Mouse (Mus musculus) midbrain, embryonic 16.5 days (tissue): Measurements from ENCODE around the gene Spg7. TPM values are rescaled to one million over a fixed set of nuclear protein-coding genes. Genes with fewer than 3 reads are reported as not detected.

Source experiments
- ATAC-seq: fragments of 200-750 bp; cut with Nextera tagmentation; 2 replicates; pipeline ENCODE4 v1.8.0; 2017; ENCODE audit warnings: moderate TSS enrichment
- H3K27ac ChIP-seq: fragments of 300-500 bp; sonication (generic); 2 replicates; pipeline ENCODE4 v1.5.1; 2014; ENCODE audit warnings: mild to moderate bottlenecking, low read length, mixed read lengths
- H3K27me3 ChIP-seq: fragments of 300-500 bp; sonication (generic); 2 replicates; pipeline ENCODE4 v1.6.1; 2014; ENCODE audit warnings: low read depth, low read length, mixed read lengths; ENCODE audit not compliant: control insufficient read depth, insufficient read depth
- H3K36me3 ChIP-seq: fragments of 300-500 bp; sonication (generic); 2 replicates; pipeline ENCODE4 v1.6.1; 2014; ENCODE audit warnings: mild to moderate bottlenecking, low read length, moderate library complexity, mixed read lengths; ENCODE audit not compliant: control insufficient read depth, insufficient read depth
- H3K4me1 ChIP-seq: fragments of 300-500 bp; sonication (generic); 2 replicates; pipeline ENCODE4 v1.6.1; 2014; ENCODE audit warnings: mild to moderate bottlenecking, low read length, mixed read lengths; ENCODE audit not compliant: control insufficient read depth, insufficient read depth
- H3K4me2 ChIP-seq: fragments of 300-500 bp; sonication (generic); 2 replicates; pipeline ENCODE4 v1.6.1; 2014; ENCODE audit warnings: mild to moderate bottlenecking, low read length, mixed read lengths
- H3K4me3 ChIP-seq: fragments of 300-500 bp; sonication (generic); 2 replicates; pipeline ENCODE4 v1.5.1; 2014; ENCODE audit warnings: low read depth, mild to moderate bottlenecking, low read length, moderate library complexity, mixed read lengths
- H3K9ac ChIP-seq: fragments of 300-500 bp; sonication (generic); 2 replicates; pipeline ENCODE4 v1.6.1; 2014; ENCODE audit warnings: low read depth, low read length, mixed read lengths
- H3K9me3 ChIP-seq: fragments of 300-500 bp; sonication (generic); replicated peaks from 2 replicates; pipeline ENCODE4 v1.6.1; 2014; ENCODE audit warnings: mild to moderate bottlenecking, low read length, mixed read lengths; ENCODE audit not compliant: control insufficient read depth, poor library complexity, severe bottlenecking
- WGBS: fragments of 180-500 bp; shearing (Covaris S2); extraction: QIAGEN DNeasy Blood & Tissue Kit; methylation state at CpG from one replicate; pipeline ENCODE4 v1.1.7; 2014; 5-methylcytosine and 5-hydroxymethylcytosine counted together
- polyA plus RNA-seq: library from polyadenylated mRNA; unstranded; fragments of >200 nt; fragmentation: Nextera tagmentation; extraction: Ambion mirVana; gene quantifications from 2 replicates; pipeline ENCODE4 v1.2.1, GENCODE M21; 2015

Spg7 gene
- polyA plus RNA-seq = 47.4 and 48.2 TPM in 2 replicates

DNA sequence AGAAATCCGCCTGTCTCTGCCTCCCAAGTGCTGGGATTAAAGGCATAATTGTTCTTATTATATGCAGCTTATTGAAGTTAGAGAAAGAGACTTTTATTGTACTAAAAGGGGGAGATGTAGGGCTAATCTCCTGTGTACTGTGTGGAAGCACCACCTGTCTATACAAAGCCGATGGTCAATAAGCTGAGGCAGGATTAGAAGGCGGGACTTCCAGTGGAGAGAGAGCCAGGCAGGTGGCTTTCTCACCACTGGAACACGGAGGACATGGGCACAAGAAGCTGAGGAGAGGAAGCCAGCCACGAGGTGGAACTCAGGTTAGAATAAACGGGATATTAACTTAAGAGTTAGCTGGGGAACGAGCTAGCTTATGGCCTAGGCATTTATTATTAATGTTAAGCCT lies at the start of gene Spg7:
Gene Spg7 (plus strand): TSS at position 222 of the 400 bp plus-strand sequence.
- no peak within 1 kb of the TSS for H3K9ac ChIP-seq
- H3K4me3 ChIP-seq = no peak within 1 kb of the TSS
- H3K36me3 ChIP-seq = no peaks in the 10 kb centered on the region
- no peak within 1 kb of the TSS for H3K27ac ChIP-seq
- H3K4me1 ChIP-seq = peaks cover 21% of the 10 kb centered on the region
- 63% methylated on average over 7 of the region's 7 CpGs for WGBS
- H3K27me3 ChIP-seq = no peaks in the 10 kb centered on the region
- no peak for ATAC-seq
- no peak within 1 kb of the TSS for H3K4me2 ChIP-seq
- no peaks in the 10 kb centered on the region for H3K9me3 ChIP-seq

DNA sequence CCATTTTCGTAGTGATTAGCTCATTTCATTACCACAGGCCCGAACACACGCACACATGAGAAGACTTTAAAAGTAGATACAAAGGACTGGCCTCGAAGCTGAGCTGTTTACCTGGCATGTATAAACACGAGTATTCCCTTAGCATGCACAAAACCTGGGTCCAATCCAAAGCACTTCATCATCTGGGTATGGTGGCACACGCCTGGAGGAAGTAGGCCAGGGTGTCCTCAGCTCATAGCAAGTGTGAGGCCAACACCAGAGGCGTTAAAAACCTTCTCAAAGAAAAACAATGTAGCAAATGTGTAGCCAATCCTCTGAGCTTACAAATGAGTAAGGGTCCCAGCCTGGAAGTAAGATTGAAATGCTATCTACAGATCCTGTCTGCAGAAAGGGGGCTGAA lies 48.3 kb upstream of the Spg7 start:
- H3K9me3 ChIP-seq = no peaks in the 10 kb centered on the region
- 87% methylated on average over 7 of the region's 7 CpGs for WGBS
- H3K36me3 ChIP-seq = no peaks in the 10 kb centered on the region
- H3K27me3 ChIP-seq = no peaks in the 10 kb centered on the region
- H3K4me3 ChIP-seq = no peak overlapping the region
- no peak for ATAC-seq
- no peak overlapping the region for H3K9ac ChIP-seq
- H3K4me1 ChIP-seq = peaks cover 6% of the 10 kb centered on the region
- H3K27ac ChIP-seq = no peak overlapping the region
- H3K4me2 ChIP-seq = no peak overlapping the region

DNA sequence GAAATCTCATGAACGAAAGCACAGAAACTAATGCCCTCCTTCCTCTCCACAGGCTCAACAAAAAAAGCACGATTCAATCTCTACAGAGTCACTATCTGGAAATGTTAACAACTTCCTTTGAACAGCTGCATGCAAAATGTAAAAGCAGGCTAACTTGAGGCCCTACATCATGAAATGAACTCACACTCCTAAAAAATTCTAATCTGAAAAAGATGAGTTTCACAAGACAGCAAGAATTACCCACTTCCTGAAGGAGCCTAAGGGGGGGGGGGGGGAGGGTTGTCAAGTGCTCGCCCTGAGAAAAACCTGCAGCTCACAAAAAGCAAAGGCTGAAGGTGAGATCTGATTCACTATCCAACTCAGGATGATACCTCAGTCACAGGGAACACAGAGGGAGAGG lies 47.7 kb upstream of the Spg7 start:
- H3K9ac ChIP-seq = no peak overlapping the region
- no peaks in the 10 kb centered on the region for H3K27me3 ChIP-seq
- no peak overlapping the region for H3K27ac ChIP-seq
- H3K4me3 ChIP-seq = no peak overlapping the region
- WGBS = 67% methylated on average over 3 of the region's 3 CpGs
- H3K9me3 ChIP-seq = no peaks in the 10 kb centered on the region
- H3K4me2 ChIP-seq = no peak overlapping the region
- ATAC-seq = no peak
- peaks cover 8% of the 10 kb centered on the region for H3K4me1 ChIP-seq
- no peaks in the 10 kb centered on the region for H3K36me3 ChIP-seq

DNA sequence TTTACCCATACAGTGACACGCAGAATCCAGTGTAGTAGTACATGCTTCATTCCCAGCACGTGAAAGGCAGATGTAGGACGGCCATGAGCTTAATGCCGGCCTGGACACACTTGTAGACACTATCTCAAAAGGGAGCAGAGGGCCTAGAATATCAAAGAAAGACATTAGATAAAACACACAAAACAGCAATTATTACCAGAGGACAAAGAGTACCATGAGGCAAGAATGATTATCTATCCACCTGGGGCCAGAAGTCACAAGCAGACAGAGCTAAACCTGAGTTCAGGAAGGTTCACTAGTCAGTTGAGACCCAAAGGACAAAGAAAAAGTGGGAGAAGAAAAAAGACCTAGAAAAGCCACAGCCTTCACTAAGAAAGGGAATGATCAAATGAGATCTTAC lies 45.6 kb upstream of the Spg7 start:
- Histone ChIP-seq H3K27me3 (no peaks in the 10 kb centered on the region), H3K9ac (no peak overlapping the region), H3K4me1 (peaks cover 9% of the 10 kb centered on the region), H3K4me2 (no peak overlapping the region), H3K36me3 (no peaks in the 10 kb centered on the region), H3K9me3 (no peaks in the 10 kb centered on the region), H3K4me3 (no peak overlapping the region), H3K27ac (no peak overlapping the region)
- ATAC-seq = no peak
- WGBS = 94% methylated on average over 4 of the region's 4 CpGs

DNA sequence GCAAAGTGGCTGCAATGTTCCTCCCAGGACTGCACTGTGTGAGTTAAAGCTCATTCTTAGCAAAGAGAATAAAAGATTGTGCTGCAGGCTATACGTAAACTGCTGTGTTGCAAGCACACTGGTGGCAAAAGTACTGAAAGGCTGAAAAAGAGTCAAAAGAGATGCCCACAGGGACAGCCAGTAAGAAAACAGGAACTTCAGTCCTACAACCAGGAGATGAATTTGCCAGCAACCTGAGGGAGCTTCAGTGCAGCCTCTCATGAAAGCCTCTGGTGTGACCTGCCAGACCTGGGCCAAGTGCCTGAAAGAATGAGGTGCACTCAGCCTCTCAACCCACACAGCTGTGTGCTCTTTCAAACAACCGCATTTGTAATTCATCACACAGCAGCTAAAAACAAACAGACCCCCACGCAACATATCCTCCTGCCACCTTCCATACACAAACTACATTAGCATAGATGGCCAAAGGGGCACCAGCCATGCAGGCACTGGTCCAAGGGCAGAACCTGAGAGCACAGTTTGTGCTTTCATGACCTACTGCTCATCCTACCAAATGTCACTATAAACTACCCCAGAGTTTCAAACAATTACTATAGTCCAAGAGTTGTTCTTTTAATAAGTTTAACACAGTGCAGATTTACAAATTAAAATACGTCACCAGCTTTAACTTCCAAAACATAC lies 44.1 kb upstream of the Spg7 start:
- Histone ChIP-seq H3K4me1 (peaks cover 9% of the 10 kb centered on the region), H3K36me3 (no peaks in the 10 kb centered on the region), H3K27me3 (no peaks in the 10 kb centered on the region), H3K4me2 (no peak overlapping the region), H3K4me3 (no peak overlapping the region), H3K27ac (no peak overlapping the region), H3K9me3 (no peaks in the 10 kb centered on the region), H3K9ac (no peak overlapping the region)
- WGBS = 56% methylated on average over 4 of the region's 4 CpGs
- no peak for ATAC-seq

DNA sequence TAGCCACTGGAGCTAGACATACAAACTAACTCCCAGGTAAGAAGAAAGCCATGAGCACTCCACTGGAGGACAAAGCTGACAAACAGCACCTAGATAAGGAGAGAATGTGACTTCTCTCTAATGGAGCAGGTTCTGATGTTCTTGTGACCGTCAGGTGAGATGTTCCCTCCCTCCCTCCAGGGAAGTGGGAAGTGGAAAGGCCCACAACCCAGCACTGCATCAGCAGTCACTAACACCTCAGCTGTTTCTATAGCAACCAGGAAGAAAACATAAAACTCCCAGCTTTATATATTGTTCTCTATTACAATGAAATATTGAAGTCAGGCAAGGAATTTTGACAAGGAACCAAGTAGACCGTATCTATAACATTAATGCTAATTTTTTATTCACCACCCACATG lies 42.7 kb upstream of the Spg7 start:
- Histone ChIP-seq H3K27me3 (no peaks in the 10 kb centered on the region), H3K4me3 (no peak overlapping the region), H3K4me1 (peaks cover 9% of the 10 kb centered on the region), H3K4me2 (no peak overlapping the region), H3K36me3 (no peaks in the 10 kb centered on the region), H3K9me3 (no peaks in the 10 kb centered on the region), H3K9ac (no peak overlapping the region), H3K27ac (no peak overlapping the region)
- ATAC-seq = no peak
- 70% methylated on average over 2 of the region's 2 CpGs for WGBS

DNA sequence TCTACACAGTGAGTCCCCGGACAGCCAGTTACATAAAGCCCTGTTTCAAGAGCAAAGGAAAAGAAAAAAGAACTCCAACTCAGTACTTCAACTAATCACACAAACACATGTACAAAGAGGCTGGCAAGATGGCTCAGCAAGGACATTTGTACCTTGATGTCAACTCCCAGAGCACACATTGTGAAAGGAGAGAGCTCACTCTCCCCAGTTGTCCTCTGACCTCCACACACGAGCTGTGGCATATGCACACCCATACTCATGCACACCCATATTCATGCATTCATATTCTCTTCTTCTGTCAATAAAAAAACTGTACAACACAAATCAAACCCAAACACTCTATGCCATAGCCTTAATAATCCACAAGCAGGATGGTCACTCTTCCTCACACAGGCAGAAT lies 41.9 kb upstream of the Spg7 start:
- H3K27ac ChIP-seq = no peak overlapping the region
- H3K9ac ChIP-seq = no peak overlapping the region
- no peak overlapping the region for H3K4me2 ChIP-seq
- no peaks in the 10 kb centered on the region for H3K27me3 ChIP-seq
- H3K4me3 ChIP-seq = no peak overlapping the region
- H3K9me3 ChIP-seq = no peaks in the 10 kb centered on the region
- 81% methylated on average over 2 of the region's 2 CpGs for WGBS
- H3K4me1 ChIP-seq = peaks cover 9% of the 10 kb centered on the region
- no peak for ATAC-seq
- H3K36me3 ChIP-seq = no peaks in the 10 kb centered on the region

DNA sequence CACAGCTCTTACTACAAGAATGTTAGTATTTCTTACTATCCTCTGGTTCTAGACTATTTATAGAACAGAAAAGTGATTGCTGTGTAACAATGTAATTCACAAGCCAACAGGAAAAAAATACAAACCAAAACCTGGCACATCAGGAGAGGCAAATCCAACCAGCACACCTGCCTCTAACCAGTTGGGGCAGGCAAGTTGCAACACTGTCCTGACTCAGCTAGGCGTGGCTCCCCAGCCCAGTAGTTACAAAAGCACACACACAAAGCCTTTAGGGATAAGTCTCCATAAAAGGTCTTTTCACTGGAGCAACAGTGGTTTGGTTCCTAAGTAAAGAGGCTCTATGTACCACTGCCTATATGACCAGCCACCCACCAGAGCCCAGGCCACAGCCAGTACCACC lies 41.5 kb upstream of the Spg7 start:
- Histone ChIP-seq H3K4me2 (no peak overlapping the region), H3K4me1 (peaks cover 9% of the 10 kb centered on the region)

DNA sequence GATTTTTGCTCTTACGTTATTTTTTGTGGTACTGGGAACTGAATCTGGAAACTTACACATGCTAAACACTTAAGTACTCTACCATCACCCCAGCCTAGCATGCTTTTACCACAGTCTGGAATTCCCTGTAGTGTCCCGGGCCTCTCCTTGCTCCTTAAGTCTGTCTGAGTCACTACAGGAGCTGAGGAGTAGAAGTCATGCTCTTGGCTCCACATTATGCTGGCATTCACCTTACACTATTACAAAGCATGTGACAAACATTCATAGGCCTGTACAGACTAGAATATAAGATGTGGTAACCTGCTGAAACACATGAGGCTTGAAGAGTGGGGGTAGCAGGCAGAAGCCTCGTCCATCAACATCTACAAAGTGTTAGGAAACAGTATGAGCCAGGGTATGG lies 40.0 kb upstream of the Spg7 start:
- H3K27me3 ChIP-seq = no peaks in the 10 kb centered on the region
- H3K36me3 ChIP-seq = no peaks in the 10 kb centered on the region
- no peak for ATAC-seq
- H3K4me1 ChIP-seq = peaks cover 9% of the 10 kb centered on the region
- WGBS = 94% methylated on average over 3 of the region's 3 CpGs
- no peak overlapping the region for H3K27ac ChIP-seq
- H3K9me3 ChIP-seq = no peaks in the 10 kb centered on the region
- H3K9ac ChIP-seq = no peak overlapping the region
- H3K4me3 ChIP-seq = no peak overlapping the region
- no peak overlapping the region for H3K4me2 ChIP-seq

More for the DNA sequence above, 41.5 kb upstream of the Spg7 start:
- Histone ChIP-seq H3K36me3 (no peaks in the 10 kb centered on the region), H3K27ac (no peak overlapping the region), H3K9me3 (no peaks in the 10 kb centered on the region), H3K9ac (no peak overlapping the region), H3K4me3 (no peak overlapping the region), H3K27me3 (no peaks in the 10 kb centered on the region)
- no peak for ATAC-seq
- WGBS = 41% methylated on average over 1 of the region's 1 CpGs
